Mouse (Mus musculus): ENCODE results near the gene Atxn7l2.
"Not testable (repeated sequence)": the region's sequence is repeated elsewhere in the genome, so short reads cannot be mapped to it uniquely, and the experiment has no call there.

Atxn7l2 gene

GRCm38 (mm10) chr3:108210771-108211139, at the start of gene Atxn7l2:
TSS of gene Atxn7l2 (minus strand) at chr3:108210934.
- DNase-seq (ENCODE audit: low spot score in 2 of 2) = no peak

- DNase-seq (ENCODE audit: low spot score in 2 of 2) = no peak
Observed at GRCm38 (mm10) chr3:108259319-108259718, 48.6 kb upstream of the Atxn7l2 start.

- DNase-seq (ENCODE audit: low spot score in 2 of 2) = no peak
Observed at GRCm38 (mm10) chr3:108257831-108258500, 47.2 kb upstream of the Atxn7l2 start.

GRCm38 (mm10) chr3:108256719-108257637, 46.2 kb upstream of the Atxn7l2 start, which contains the start of gene Psma5:
TSS of gene Psma5 (plus strand) at chr3:108256926.
- DNase-seq (ENCODE audit: low spot score in 2 of 2) = peak; percentile 89 to 97

GRCm38 (mm10) chr3:108246857-108247256, 36.1 kb upstream of the Atxn7l2 start:
- DNase-seq (ENCODE audit: low spot score in 2 of 2) = no peak

GRCm38 (mm10) chr3:108241243-108241839, 30.6 kb upstream of the Atxn7l2 start:
- DNase-seq (ENCODE audit: low spot score in 2 of 2) = no peak

GRCm38 (mm10) chr3:108237474-108238102, 26.9 kb upstream of the Atxn7l2 start:
- DNase-seq (ENCODE audit: low spot score in 2 of 2) = not testable (repeated sequence)

GRCm38 (mm10) chr3:108231646-108232045, 20.9 kb upstream of the Atxn7l2 start:
- no peak for DNase-seq (ENCODE audit: low spot score in 2 of 2)

- no peak for DNase-seq (ENCODE audit: low spot score in 2 of 2)
Observed at GRCm38 (mm10) chr3:108227521-108227920, 16.8 kb upstream of the Atxn7l2 start.

- DNase-seq (ENCODE audit: low spot score in 2 of 2) = no peak
Observed at GRCm38 (mm10) chr3:108226558-108227350, 16.0 kb upstream of the Atxn7l2 start, which contains the start of gene Sypl2. TSS of gene Sypl2 (minus strand) at chr3:108226648.

- DNase-seq (ENCODE audit: low spot score in 2 of 2) = no peak
Observed at GRCm38 (mm10) chr3:108225711-108226557, 15.2 kb upstream of the Atxn7l2 start.

- no peak for DNase-seq (ENCODE audit: low spot score in 2 of 2)
Observed at GRCm38 (mm10) chr3:108220661-108221060, 9.9 kb upstream of the Atxn7l2 start.

GRCm38 (mm10) chr3:108214734-108215133, 4.0 kb upstream of the Atxn7l2 start:
- DNase-seq (ENCODE audit: low spot score in 2 of 2) = no peak

GRCm38 (mm10) chr3:108212406-108212805, 1.7 kb upstream of the Atxn7l2 start:
- no peak for DNase-seq (ENCODE audit: low spot score in 2 of 2)

- no peak for DNase-seq (ENCODE audit: low spot score in 2 of 2)
Observed at GRCm38 (mm10) chr3:108211845-108212244, 1.1 kb upstream of the Atxn7l2 start.

GRCm38 (mm10) chr3:108209946-108210770, 576 bp downstream of the Atxn7l2 start:
- peak; percentile 81 to 90 for DNase-seq (ENCODE audit: low spot score in 2 of 2)

- no peak for DNase-seq (ENCODE audit: low spot score in 2 of 2)
Observed at GRCm38 (mm10) chr3:108209536-108209935, 1.2 kb downstream of the Atxn7l2 start.

- no peak for DNase-seq (ENCODE audit: low spot score in 2 of 2)
Observed at GRCm38 (mm10) chr3:108209001-108209400, 1.7 kb downstream of the Atxn7l2 start.

GRCm38 (mm10) chr3:108206731-108207375, 3.9 kb downstream of the Atxn7l2 start:
- DNase-seq (ENCODE audit: low spot score in 2 of 2) = no peak

Measured in spleen, postnatal 10 days (tissue).